Mouse (Mus musculus) liver, embryonic 16.5 days (tissue): Measurements from ENCODE around the gene Ush2a. TPM values are rescaled to one million over a fixed set of nuclear protein-coding genes. Genes with fewer than 3 reads are reported as not detected.

Experiments used
- ATAC-seq: fragments of 200-750 bp; cut with Nextera tagmentation; 2 replicates; pipeline ENCODE4 v1.8.0; 2017; ENCODE audit warnings: low read depth, mild to moderate bottlenecking, moderate number of reproducible peaks, moderate library complexity
- H3K27ac ChIP-seq: fragments of 300-500 bp; sonication (generic); 2 replicates; pipeline ENCODE4 v1.5.1; 2014; ENCODE audit warnings: mild to moderate bottlenecking, low read length
- H3K27me3 ChIP-seq: fragments of 300-500 bp; sonication (generic); 2 replicates; pipeline ENCODE4 v1.6.1; 2014; ENCODE audit warnings: low read depth, low read length, mixed read lengths; ENCODE audit not compliant: control insufficient read depth, insufficient read depth
- H3K36me3 ChIP-seq: fragments of 300-500 bp; sonication (generic); 2 replicates; pipeline ENCODE4 v1.6.1; 2014; ENCODE audit warnings: mild to moderate bottlenecking; ENCODE audit not compliant: control insufficient read depth, insufficient read depth
- H3K4me1 ChIP-seq: fragments of 300-500 bp; sonication (generic); 2 replicates; pipeline ENCODE4 v1.6.1; 2014; ENCODE audit warnings: low read depth, low read length, mixed read lengths; ENCODE audit not compliant: control insufficient read depth
- H3K4me2 ChIP-seq: fragments of 300-500 bp; sonication (generic); 2 replicates; pipeline ENCODE4 v1.6.1; 2014; ENCODE audit warnings: low read depth, low read length, mixed read lengths
- H3K4me3 ChIP-seq: fragments of 300-500 bp; sonication (generic); 2 replicates; pipeline ENCODE4 v1.5.1; 2014; ENCODE audit warnings: low read depth, mild to moderate bottlenecking, low read length
- H3K9ac ChIP-seq: fragments of 300-500 bp; sonication (generic); 2 replicates; pipeline ENCODE4 v1.6.1; 2014; ENCODE audit warnings: low read depth, low read length
- H3K9me3 ChIP-seq: fragments of 300-500 bp; sonication (generic); replicated peaks from 2 replicates; pipeline ENCODE4 v1.6.1; 2016; ENCODE audit warnings: low read length; ENCODE audit not compliant: control insufficient read depth
- WGBS: fragments of 180-500 bp; shearing (Covaris S2); extraction: QIAGEN DNeasy Blood & Tissue Kit; methylation state at CpG from one replicate; pipeline ENCODE4 v1.1.7; 2014; ENCODE audit not compliant: insufficient replicate concordance; 5-methylcytosine and 5-hydroxymethylcytosine counted together
- polyA plus RNA-seq: library from polyadenylated mRNA; unstranded; fragments of >200 nt; fragmentation: Nextera tagmentation; extraction: Ambion mirVana; gene quantifications from 2 replicates; pipeline ENCODE4 v1.2.1, GENCODE M21; 2015

Gene Ush2a
- polyA plus RNA-seq, 1 experiment from 2014 or later, result 0.01 TPM

DNA sequence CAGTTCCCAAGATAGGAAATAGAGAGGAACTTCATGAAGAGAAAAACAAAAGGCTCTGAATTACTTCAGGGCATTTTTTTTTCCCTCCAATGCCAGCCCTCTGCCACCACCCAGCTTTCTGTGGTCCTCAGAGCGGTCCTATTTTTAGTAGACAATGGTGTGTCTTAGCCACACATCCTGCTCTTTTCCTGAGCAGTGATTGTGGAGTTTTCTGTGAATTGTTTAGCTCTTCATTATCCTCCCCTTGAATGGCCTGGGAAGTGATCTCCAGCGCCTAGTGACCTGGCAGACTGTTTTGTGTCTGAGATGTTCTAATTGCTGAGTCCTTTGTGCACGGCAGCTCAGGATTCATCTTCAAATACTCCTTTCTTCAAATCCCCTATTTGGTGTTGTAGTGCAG lies 397.3 kb downstream of the Ush2a start:
- Histone ChIP-seq H3K36me3 (no peaks in the 10 kb centered on the region), H3K27ac (no peak overlapping the region), H3K4me3 (no peak overlapping the region), H3K4me1 (no peaks in the 10 kb centered on the region), H3K9ac (no peak overlapping the region), H3K4me2 (no peak overlapping the region), H3K9me3 (no peaks in the 10 kb centered on the region), H3K27me3 (no peaks in the 10 kb centered on the region)
- ATAC-seq, result no peak
- 24% methylated on average over 3 of the region's 3 CpGs for WGBS

- Histone ChIP-seq H3K9me3 (no peaks in the 10 kb centered on the region), H3K27ac (no peak overlapping the region), H3K4me1 (no peaks in the 10 kb centered on the region), H3K27me3 (no peaks in the 10 kb centered on the region), H3K9ac (no peak overlapping the region), H3K4me3 (no peak overlapping the region), H3K36me3 (no peaks in the 10 kb centered on the region), H3K4me2 (no peak overlapping the region)
- WGBS, result 15% methylated on average over 3 of the region's 3 CpGs
- peak; percentile 16; the same call in 1 of the 2 replicates for ATAC-seq
Observed at GRCm38 (mm10) chr1:188660339-188660738, 398.5 kb downstream of the Ush2a start.

- WGBS, result 13% methylated on average over 8 of the region's 8 CpGs
Observed at GRCm38 (mm10) chr1:188660882-188661281, 399.1 kb downstream of the Ush2a start.

DNA sequence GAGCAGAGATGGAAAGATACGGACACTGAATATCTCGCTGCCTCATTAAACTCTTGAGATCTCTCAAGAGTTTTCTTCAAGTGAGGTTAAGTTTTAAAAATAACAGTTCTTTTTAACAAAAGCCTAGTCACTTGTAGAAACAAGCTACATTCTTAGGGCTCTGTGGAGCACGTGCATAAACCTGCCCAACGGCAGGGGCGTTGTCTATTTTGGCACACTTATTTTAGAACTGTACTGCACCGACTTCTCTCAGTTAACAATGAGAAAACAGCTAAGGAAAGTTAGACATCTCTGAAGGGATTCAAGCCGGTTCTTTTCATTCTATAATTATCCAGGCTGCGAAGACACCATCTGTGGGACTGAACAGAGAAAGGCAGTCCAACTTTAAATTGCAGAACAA lies 405.6 kb downstream of the Ush2a start:
- no peak for ATAC-seq
- Histone ChIP-seq H3K27me3 (no peaks in the 10 kb centered on the region), H3K27ac (no peak overlapping the region), H3K4me2 (no peak overlapping the region), H3K4me3 (no peak overlapping the region), H3K9ac (no peak overlapping the region), H3K9me3 (no peaks in the 10 kb centered on the region), H3K4me1 (no peaks in the 10 kb centered on the region), H3K36me3 (no peaks in the 10 kb centered on the region)
- WGBS, result 74% methylated on average over 8 of the region's 8 CpGs

More at GRCm38 (mm10) chr1:188660882-188661281, 399.1 kb downstream of the Ush2a start:
- no peak for ATAC-seq
- no peaks in the 10 kb centered on the region for H3K4me1 ChIP-seq
- H3K9me3 ChIP-seq, result no peaks in the 10 kb centered on the region
- no peaks in the 10 kb centered on the region for H3K27me3 ChIP-seq
- H3K4me2 ChIP-seq, result no peak overlapping the region
- H3K4me3 ChIP-seq, result no peak overlapping the region
- no peaks in the 10 kb centered on the region for H3K36me3 ChIP-seq
- H3K9ac ChIP-seq, result no peak overlapping the region
- no peak overlapping the region for H3K27ac ChIP-seq

- no peak overlapping the region for H3K4me3 ChIP-seq
- no peak overlapping the region for H3K27ac ChIP-seq
- no peaks in the 10 kb centered on the region for H3K27me3 ChIP-seq
- no peaks in the 10 kb centered on the region for H3K9me3 ChIP-seq
- no peak overlapping the region for H3K4me2 ChIP-seq
- no peaks in the 10 kb centered on the region for H3K4me1 ChIP-seq
- WGBS, result 28% methylated on average over 12 of the region's 12 CpGs
- no peak for ATAC-seq
- H3K9ac ChIP-seq, result no peak overlapping the region
- H3K36me3 ChIP-seq, result no peaks in the 10 kb centered on the region
Observed at GRCm38 (mm10) chr1:188668513-188668912, 406.7 kb downstream of the Ush2a start.

- no peak overlapping the region for H3K9ac ChIP-seq
- no peak overlapping the region for H3K4me3 ChIP-seq
- no peak overlapping the region for H3K27ac ChIP-seq
- no peaks in the 10 kb centered on the region for H3K27me3 ChIP-seq
- no peak for ATAC-seq
- H3K9me3 ChIP-seq, result no peaks in the 10 kb centered on the region
- no peak overlapping the region for H3K4me2 ChIP-seq
- whole genome bisulfite sequencing, result 76% methylated on average over 12 of the region's 12 CpGs
- H3K4me1 ChIP-seq, result no peaks in the 10 kb centered on the region
- H3K36me3 ChIP-seq, result no peaks in the 10 kb centered on the region
Observed at GRCm38 (mm10) chr1:188672871-188673270, 411.0 kb downstream of the Ush2a start.

DNA sequence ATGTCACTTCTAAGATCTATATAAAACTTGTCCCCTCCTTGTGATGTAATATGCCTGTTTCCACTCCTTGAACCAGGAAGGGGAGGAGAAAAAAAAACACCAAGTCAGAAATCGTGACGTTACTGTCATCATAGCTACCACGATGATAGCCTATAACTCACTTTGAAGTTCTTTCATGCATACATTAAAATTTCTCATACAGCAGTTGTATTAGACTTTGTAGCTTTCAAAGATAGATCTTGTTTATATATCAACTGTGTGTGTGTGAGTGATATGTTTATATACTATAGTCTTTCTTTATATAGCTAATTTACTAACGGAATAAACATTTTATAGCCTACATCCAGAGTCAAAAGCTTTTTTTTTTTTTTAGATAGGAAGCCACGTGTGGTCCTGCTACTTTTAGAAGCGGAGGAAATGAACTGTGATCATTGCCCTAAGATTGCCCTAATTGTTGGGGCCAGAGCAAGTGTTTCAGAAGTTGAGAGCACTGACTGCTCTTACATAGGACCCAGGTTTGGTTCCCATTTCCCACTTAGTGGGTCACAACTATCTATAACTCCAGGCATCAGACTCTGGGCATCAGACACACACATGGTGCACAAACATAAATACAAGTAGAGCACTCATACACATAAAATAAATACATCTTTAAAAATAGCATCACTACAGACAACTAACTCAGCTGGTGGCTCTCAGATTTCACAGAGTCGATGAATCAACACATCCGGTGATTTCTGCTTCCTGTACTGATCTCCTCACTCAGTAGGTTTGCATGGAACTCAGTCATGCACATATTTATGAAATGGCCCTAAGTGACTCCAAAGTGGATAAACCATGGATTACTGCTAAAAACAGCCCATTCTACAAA lies 413.1 kb downstream of the Ush2a start:
- 53% methylated on average over 8 of the region's 8 CpGs for WGBS
- ATAC-seq, result peak; percentile 3; the same call in 1 of the 2 replicates
- H3K27me3 ChIP-seq, result no peaks in the 10 kb centered on the region

DNA sequence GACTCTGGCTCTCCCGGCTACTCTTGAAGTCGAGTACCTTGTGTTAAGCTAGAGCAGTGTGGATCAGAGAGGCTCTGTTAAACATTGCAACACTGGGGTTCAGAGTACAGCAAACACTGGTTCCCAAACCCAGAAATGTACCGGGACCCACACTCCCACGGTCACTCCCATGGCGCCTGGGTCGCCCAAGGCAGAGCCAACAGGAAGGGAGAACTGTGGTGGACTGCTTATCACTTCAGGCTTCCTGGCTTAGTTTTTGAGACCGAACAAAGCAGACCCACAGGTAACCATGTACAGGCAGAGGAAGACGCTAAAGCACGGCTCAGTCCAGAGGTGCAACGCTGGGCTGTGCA lies 413.7 kb downstream of the Ush2a start:
- Histone ChIP-seq H3K4me1 (no peaks in the 10 kb centered on the region), H3K36me3 (no peaks in the 10 kb centered on the region), H3K4me3 (no peak overlapping the region), H3K27me3 (no peaks in the 10 kb centered on the region), H3K27ac (no peak overlapping the region), H3K9me3 (no peaks in the 10 kb centered on the region), H3K4me2 (no peak overlapping the region), H3K9ac (no peak overlapping the region)
- WGBS, result 39% methylated on average over 10 of the region's 10 CpGs
- peak; percentile 81 for ATAC-seq

More for the DNA sequence above, 413.1 kb downstream of the Ush2a start:
- no peak overlapping the region for H3K27ac ChIP-seq
- no peaks in the 10 kb centered on the region for H3K4me1 ChIP-seq
- no peak overlapping the region for H3K4me2 ChIP-seq
- H3K9ac ChIP-seq, result no peak overlapping the region
- H3K4me3 ChIP-seq, result no peak overlapping the region
- no peaks in the 10 kb centered on the region for H3K9me3 ChIP-seq
- no peaks in the 10 kb centered on the region for H3K36me3 ChIP-seq

- Histone ChIP-seq H3K27ac (no peak overlapping the region), H3K27me3 (no peaks in the 10 kb centered on the region), H3K36me3 (no peaks in the 10 kb centered on the region), H3K9ac (no peak overlapping the region), H3K4me2 (no peak overlapping the region), H3K4me3 (no peak overlapping the region), H3K4me1 (no peaks in the 10 kb centered on the region), H3K9me3 (no peaks in the 10 kb centered on the region)
- ATAC-seq, result no peak
- 38% methylated on average over 8 of the region's 8 CpGs for WGBS
Observed at GRCm38 (mm10) chr1:188678189-188678588, 416.4 kb downstream of the Ush2a start.
